Mouse (Mus musculus) embryonic fibroblast, embryonic 13.5 days (primary cell): ENCODE measurements around the gene Acox1. TPM values are rescaled to one million over a fixed set of nuclear protein-coding genes. Genes with fewer than 3 reads are reported as not detected.

Experiments used
- H3K27ac ChIP-seq: 2 replicates; pipeline ENCODE4 v1.5.1; 2012; ENCODE audit warnings: low read length, control low read depth, inconsistent platforms; ENCODE audit not compliant: insufficient read depth
- H3K4me1 ChIP-seq: 2 replicates; pipeline ENCODE4 v1.6.1; 2011; ENCODE audit warnings: low read length; ENCODE audit not compliant: control insufficient read depth, insufficient read depth
- H3K4me3 ChIP-seq: 2 replicates; pipeline ENCODE4 v1.5.1; 2011; ENCODE audit warnings: mild to moderate bottlenecking, control low read depth, low read length; ENCODE audit not compliant: insufficient read depth
- CTCF ChIP-seq: IDR thresholded peaks from 2 replicates; pipeline ENCODE4 v1.5.1; 2011; ENCODE audit warnings: mild to moderate bottlenecking, control low read depth, low read length, moderate library complexity, borderline replicate concordance; ENCODE audit not compliant: insufficient read depth
- POLR2A ChIP-seq: IDR thresholded peaks from 2 replicates; pipeline ENCODE4 v1.6.1; 2011; ENCODE audit warnings: low read depth, mild to moderate bottlenecking, control low read depth, low read length, moderate library complexity
- polyA plus RNA-seq: library from polyadenylated mRNA; stranded (reverse); fragments of >200 nt; gene quantifications from 2 replicates; pipeline ENCODE4 v1.2.4, GENCODE M21; 2011; ENCODE audit warnings: low read depth; ENCODE audit not compliant: missing spikeins, insufficient read length

Acox1 gene
- 51.3 and 54.3 TPM in 2 replicates for polyA plus RNA-seq

DNA sequence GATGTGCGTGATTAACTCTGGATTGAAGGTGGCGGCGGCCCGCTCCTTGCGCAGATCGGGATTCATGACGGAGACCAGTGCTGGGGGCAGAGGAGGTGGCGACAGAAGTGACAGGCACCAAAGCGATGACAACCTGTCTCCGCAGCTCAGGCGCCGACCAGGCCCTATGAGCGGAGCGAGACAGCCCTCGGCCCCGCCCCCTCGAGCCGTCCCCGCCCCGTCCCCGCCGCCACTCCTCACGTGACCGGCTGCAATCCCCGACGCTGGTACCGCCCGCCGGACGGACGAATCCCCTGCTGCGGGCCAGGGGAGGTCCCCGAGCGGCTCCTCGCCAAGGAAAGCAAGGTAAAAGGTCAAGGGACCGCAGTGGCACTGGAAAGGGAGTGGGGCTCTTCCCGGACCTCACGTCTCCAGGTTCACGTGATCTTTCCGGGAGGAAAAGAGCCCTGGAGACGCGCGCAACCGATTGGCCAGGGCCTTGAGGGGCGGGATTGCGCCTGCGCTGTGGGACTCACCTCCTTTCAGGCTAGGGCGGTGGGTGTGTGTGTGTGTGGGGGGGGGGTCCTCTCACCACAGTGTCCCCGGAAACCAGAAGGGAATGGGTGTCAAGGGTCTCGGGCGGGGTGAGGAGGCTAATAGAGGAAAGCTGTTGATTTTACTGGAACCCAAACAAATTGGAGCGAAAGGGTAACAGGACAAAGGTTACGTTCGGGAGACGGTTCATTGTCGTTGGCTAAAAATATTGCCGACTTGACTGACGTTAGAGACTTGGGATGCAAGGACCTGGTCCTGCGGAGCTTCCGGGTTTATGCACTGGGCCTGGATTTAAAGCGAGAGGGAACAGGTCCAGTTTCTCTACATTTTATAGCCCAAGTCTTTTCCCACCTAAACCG is at the start of gene Acox1, which contains the start of gene Ten1:
TSS of gene Acox1 (minus strand) at position 407 of the 893 bp plus-strand sequence.
TSS of gene Ten1 (plus strand) at position 217 of the 893 bp plus-strand sequence.
- Histone ChIP-seq H3K4me1 (no peaks in the 10 kb centered on the region; the same call in none of the 2 replicates), H3K4me3 (peak within 1 kb of the TSS; percentile 81), H3K27ac (peak within 1 kb of the TSS; percentile 85)
- TF ChIP-seq CTCF (no peak), POLR2A (peak; percentile 91)

- Histone ChIP-seq H3K4me1 (no peaks in the 10 kb centered on the region), H3K27ac (no peak overlapping the region), H3K4me3 (no peak overlapping the region)
- TF ChIP-seq POLR2A (no peak), CTCF (no peak)
Measured at GRCm38 (mm10) chr11:116247502-116248222, 48.8 kb upstream of the Acox1 start.

GRCm38 (mm10) chr11:116245616-116246015 is 46.8 kb upstream of the Acox1 start:
- no peak overlapping the region for H3K27ac ChIP-seq
- no peaks in the 10 kb centered on the region for H3K4me1 ChIP-seq
- TF ChIP-seq POLR2A (no peak), CTCF (no peak)
- no peak overlapping the region for H3K4me3 ChIP-seq

- TF ChIP-seq CTCF (no peak), POLR2A (no peak)
- H3K4me1 ChIP-seq = no peaks in the 10 kb centered on the region
- H3K4me3 ChIP-seq = no peak overlapping the region
- H3K27ac ChIP-seq = no peak overlapping the region
Measured at GRCm38 (mm10) chr11:116244580-116244979, 45.7 kb upstream of the Acox1 start.

DNA sequence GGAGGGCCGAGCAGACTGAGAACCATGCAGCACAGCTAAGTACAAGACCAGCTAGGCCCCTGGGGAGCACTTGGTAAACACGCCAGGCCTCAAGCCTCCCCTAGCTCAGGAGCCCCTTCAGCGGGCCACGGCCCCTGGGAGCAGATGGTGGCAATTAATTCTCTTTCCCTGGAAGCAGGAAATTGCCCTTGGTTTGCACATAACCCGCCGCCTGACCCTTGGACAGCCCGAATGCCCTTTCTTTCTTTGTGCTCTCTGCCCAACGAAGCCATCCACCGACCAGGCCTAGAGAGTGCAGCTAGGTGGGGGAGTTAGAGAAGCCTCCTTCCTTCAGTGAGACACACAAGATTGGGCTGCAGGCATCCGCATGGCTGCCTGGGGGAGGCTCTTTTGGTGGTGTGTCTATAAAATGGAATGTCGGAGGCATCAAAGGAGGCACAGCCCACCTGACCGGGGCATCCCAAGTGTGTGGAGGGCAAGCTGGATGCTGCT is 42.9 kb upstream of the Acox1 start:
- Histone ChIP-seq H3K4me1 (no peaks in the 10 kb centered on the region), H3K27ac (no peak overlapping the region), H3K4me3 (no peak overlapping the region)
- no peak for TF ChIP-seq CTCF

- TF ChIP-seq CTCF (no peak), POLR2A (no peak)
- no peak overlapping the region for H3K4me3 ChIP-seq
Measured at GRCm38 (mm10) chr11:116239797-116240196, 41.0 kb upstream of the Acox1 start.

GRCm38 (mm10) chr11:116237742-116238395 is 39.0 kb upstream of the Acox1 start, which contains the start of gene Evpl:
Gene Evpl, minus strand, starts transcription at chr11:116238077.
- H3K27ac ChIP-seq = no peak within 1 kb of the TSS
- TF ChIP-seq POLR2A (no peak), CTCF (no peak)
- H3K4me3 ChIP-seq = no peak within 1 kb of the TSS
- H3K4me1 ChIP-seq = no peaks in the 10 kb centered on the region

More at GRCm38 (mm10) chr11:116239797-116240196, 41.0 kb upstream of the Acox1 start:
- H3K4me1 ChIP-seq = no peaks in the 10 kb centered on the region
- no peak overlapping the region for H3K27ac ChIP-seq

- no peak for TF ChIP-seq CTCF
- TF ChIP-seq POLR2A = no peak
- no peak overlapping the region for H3K4me3 ChIP-seq
- H3K27ac ChIP-seq = no peak overlapping the region
- no peaks in the 10 kb centered on the region for H3K4me1 ChIP-seq
Measured at GRCm38 (mm10) chr11:116234901-116235300, 36.1 kb upstream of the Acox1 start.

DNA sequence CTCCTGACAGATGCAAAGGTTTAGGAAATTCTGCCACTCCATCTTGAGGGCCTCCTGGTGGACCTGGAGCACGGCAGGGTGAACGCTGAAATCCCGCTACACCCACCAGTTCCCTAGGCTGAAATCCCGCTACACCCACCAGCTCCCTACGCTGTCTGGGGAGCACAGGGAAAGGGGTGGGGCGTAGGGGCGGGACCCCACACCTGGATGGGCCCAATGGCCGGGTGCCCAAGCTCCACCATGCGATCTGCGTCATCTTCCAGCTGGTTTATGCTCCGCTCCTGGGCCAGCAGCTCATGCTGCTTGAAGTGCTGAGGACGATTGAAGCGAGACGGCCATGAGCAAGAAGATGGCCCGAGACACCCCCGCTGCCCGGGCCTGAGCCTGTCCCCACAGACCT is 33.6 kb upstream of the Acox1 start:
- TF ChIP-seq CTCF = no peak
- TF ChIP-seq POLR2A = no peak
- H3K4me3 ChIP-seq = no peak overlapping the region
- H3K27ac ChIP-seq = no peak overlapping the region
- no peaks in the 10 kb centered on the region for H3K4me1 ChIP-seq
